Mouse (Mus musculus): ENCODE data around the gene Tkt.

DNA sequence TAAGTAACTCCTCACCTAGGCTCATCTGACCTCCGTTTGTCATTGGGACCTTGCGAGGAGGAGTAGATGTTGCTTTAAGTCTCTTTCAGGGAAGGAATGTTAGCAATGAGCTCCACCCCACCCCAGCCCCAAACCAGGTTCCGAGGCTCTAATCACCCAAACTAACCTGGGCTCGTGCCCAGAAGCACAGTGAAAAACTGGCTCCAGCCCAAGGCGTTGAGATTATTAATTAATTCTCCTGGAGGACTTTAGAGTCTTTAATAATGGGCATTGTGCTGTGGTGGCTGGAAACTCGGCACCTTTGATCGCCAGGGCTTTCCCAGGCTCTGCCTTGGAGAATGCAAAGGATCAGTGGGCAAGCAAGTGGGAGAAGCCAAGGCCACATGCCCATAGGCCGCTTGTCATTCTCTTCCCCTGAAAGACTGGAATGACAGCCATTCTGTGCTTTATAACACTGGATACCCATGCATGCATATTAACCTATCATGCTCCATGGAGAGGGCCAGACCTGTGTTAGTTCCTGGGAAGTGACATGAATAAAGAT is 17.4 kb upstream of the Tkt start:
- no peak for TF ChIP-seq POLR2A (IDR thresholded peaks at IDR 0.05; ENCODE audit: low read depth, low read length)
- no peak for TF ChIP-seq CTCF (conservative IDR thresholded peaks at IDR 0.05; ENCODE audit: insufficient read depth, insufficient read length, low read depth, low read length)
